Mouse (Mus musculus): Measurements from ENCODE around the gene Gna15. TPM values are rescaled to one million over a fixed set of nuclear protein-coding genes. Genes with fewer than 3 reads are reported as not detected.

Gna15 gene
- polyA plus RNA-seq, 1 experiment: 9.4 TPM

DNA sequence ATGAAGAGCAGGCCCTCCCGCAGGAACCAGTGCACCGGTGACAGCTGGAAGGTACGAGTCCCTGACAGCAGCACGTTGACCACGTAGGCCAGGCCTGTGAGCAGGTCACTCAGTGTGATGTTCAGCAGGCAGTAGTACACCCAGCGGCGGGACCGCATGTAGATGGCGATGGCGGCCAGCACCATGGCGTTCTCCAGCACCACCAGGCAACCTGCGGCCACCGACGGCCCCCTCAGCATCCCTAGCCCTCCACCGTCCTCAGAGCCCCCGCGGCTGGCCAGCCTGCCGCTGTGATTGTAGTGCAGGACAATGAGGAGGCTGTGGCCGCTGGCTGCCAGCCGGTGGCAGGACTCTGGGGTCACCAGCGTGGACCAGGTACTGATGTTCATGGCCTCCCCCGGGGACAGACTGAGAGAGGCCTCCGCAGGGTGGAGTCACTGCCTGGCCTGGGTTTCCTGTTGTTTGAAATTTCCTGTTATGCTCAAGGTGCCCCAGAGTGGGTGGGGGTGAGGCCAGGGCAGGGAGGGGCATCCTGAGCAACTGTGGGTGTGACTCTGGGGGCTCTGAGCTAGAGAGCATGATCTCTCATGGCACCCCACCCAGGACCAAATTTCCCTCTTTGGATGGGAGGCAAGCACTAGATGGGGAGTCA is 24.6 kb downstream of the Gna15 start:
- H3K27ac ChIP-seq (ENCODE audit: control insufficient read depth, insufficient read depth, low read depth, low read length, poor library complexity): peak overlapping the region; percentile 90
- 2% methylated on average over 23 of the region's 23 CpGs for WGBS
- peak overlapping the region; percentile 78 for H3K4me3 ChIP-seq (replicated peaks; ENCODE audit: control insufficient read depth, low read depth, low read length)
- H3K4me1 ChIP-seq (ENCODE audit: control insufficient read depth, insufficient read depth, low read length): peaks cover 1% of the 10 kb centered on the region; the same call in 1 of the 2 replicates
- peak; percentile 96; the same call in 1 of the 2 replicates for TF ChIP-seq POLR2A (IDR thresholded peaks at IDR 0.05; ENCODE audit: borderline replicate concordance, control insufficient read depth, low read depth, low read length)
- TF ChIP-seq CTCF (IDR thresholded peaks at IDR 0.05; ENCODE audit: control insufficient read depth, insufficient read depth, low read length): no peak

DNA sequence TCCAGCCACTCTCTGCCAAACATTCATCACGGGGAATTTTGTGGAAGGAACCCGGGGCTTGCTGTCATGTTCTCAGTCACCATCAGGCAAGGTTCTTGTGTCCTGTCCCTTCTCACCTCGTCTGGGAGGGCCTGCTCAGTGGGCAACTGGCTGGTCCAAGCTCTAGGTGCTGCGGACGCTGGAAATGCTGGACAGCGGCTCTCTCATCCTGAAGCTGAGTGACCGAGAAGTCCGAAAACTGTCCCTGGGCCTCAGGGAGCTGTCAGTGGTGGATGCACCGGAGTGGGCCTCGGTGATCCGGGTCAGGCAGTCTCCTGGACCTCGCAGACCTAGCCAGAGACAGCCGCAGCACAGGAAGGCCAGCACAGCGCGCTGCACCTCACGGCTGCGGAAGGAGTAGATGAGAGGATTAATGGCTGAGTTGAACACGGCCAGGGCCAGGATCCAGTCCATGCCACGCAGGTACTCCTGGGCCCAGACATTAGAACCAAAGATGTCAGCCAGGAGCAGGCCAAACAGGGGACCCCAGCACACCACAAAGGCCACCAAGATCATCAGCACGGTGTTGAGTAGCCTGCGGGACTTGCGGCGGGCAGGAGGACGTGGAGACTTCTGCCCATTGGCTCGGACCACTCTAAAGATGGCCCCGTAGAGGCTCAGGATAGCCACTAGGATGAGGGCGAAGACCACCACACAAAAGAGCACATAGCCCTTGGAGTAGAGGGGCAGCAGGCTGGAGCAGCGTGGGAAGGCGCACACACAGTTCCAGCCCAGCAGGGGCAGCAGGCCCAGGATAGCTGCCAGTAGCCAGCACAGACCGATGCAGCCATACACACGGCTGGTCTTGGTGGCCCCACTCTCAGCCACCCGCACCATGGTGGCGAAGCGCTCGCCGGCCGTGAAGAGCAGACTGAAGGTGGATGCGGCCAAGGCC is 25.4 kb downstream of the Gna15 start:
- Histone ChIP-seq H3K4me3 (replicated peaks; ENCODE audit: control insufficient read depth, low read depth, low read length) (peak overlapping the region; percentile 78), H3K27ac (ENCODE audit: control insufficient read depth, insufficient read depth, low read depth, low read length, poor library complexity) (peak overlapping the region; percentile 90), H3K4me1 (ENCODE audit: control insufficient read depth, insufficient read depth, low read length) (peaks cover 1% of the 10 kb centered on the region; the same call in 1 of the 2 replicates)
- WGBS: 4% methylated on average over 38 of the region's 38 CpGs
- 0 out of 2 replicates have a peak, but pooled peaks have one; percentile 23 for TF ChIP-seq CTCF (IDR thresholded peaks at IDR 0.05; ENCODE audit: control insufficient read depth, insufficient read depth, low read length)
- peak; percentile 50; the same call in 1 of the 2 replicates for TF ChIP-seq POLR2A (IDR thresholded peaks at IDR 0.05; ENCODE audit: borderline replicate concordance, control insufficient read depth, low read depth, low read length)

DNA sequence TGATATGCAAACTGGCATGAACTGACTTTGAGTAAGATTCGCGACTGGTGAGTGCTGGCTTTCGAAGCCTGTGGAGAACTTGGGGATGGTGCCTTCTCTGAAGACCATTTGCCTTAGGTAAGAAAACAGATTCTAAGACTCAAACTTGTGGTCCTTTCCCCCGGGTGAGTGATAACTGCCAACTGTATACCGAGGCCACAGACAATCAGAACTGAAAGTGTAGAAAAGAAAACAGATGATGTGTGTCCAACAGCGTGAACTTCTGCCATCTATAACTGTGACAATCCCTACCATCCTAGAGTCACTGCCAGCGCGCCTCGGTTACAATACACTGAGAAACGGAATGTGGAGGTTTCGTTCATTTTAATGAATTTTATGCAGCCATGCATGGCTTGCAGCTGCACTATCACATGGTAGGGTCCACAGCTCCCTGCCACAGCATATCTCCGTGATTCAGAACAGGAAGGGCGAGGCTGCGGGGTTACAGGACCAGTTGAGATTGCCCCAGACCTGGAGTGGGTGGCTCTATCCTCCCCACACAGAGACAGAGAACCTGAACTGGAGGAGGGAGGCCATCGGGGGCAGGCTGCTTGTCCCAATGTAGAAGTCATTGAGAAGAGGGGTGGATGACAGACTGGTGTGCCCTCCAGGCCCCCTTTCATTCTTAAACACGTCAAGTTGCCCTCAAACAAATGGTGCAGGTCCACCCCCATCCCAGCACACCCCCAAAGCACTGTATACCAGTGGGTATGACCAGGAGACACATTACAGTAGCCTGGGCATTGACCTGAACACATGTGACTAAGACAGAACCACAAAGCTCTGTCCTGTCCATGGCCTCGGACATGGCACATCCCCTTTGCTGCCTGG is 26.4 kb downstream of the Gna15 start:
- TF ChIP-seq CTCF (IDR thresholded peaks at IDR 0.05; ENCODE audit: control insufficient read depth, insufficient read depth, low read length) (no peak), POLR2A (IDR thresholded peaks at IDR 0.05; ENCODE audit: borderline replicate concordance, control insufficient read depth, low read depth, low read length) (peak; percentile 41; the same call in 1 of the 2 replicates)
- H3K27ac ChIP-seq (ENCODE audit: control insufficient read depth, insufficient read depth, low read depth, low read length, poor library complexity): peak overlapping the region; percentile 90
- H3K4me3 ChIP-seq (replicated peaks; ENCODE audit: control insufficient read depth, low read depth, low read length): peak overlapping the region; percentile 78
- WGBS: 2% methylated on average over 17 of the region's 17 CpGs
- no peaks in the 10 kb centered on the region; the same call in 1 of the 2 replicates for H3K4me1 ChIP-seq (ENCODE audit: control insufficient read depth, insufficient read depth, low read length)

DNA sequence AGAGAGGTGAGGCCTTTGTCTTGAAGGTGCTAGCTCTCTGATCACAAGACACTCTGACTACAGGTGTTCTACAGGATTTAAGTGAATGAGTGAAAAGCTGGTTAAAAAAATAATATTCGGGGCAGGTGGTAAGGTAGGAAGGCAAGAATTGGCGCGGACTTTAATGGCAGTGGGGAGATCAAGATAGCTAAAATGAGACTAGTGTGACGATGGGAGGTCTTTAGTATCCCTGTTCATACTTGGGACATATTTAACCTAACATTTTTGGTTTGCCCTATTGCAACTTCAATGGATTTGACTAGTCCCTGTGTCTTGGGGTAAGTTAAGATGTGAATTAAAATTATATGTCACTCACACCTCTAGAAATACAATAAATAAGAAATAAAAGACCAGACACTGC is 27.1 kb downstream of the Gna15 start:
- peak overlapping the region; percentile 78 for H3K4me3 ChIP-seq (replicated peaks; ENCODE audit: control insufficient read depth, low read depth, low read length)

DNA sequence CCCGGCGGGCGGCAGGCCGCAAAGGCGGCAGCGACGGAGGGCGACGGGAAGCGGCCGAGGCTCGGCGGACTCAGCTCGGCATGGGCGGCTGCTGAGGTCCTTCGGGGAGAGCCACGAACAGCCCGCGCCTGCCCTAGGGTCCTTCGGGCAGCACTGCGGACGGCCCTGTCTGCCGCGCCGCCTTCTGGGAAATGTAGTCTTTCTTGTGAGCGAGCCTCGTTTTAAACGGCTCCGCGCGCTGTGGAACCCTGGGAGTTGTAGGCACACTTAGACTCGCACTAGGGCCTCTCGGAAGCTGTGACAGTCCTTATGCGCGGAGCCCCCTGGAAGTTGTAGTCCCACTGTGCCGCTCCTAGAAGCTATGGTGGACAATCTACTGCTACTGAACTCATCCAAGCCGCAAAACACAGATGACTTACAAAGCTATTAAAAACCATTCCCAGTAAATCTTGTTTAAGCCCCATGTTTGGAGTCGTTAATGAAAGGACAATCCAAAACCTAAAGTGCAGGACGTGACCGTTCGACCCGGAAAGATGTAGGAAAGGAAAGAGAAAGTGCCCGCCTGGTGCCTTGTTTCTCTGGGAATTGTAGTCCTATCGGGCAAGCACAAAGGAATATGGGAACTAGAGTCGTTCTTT is 27.6 kb downstream of the Gna15 start, which contains the start of gene Ncln:
Ncln (minus strand) TSS at position 129 of the 638 bp plus-strand sequence.
- H3K4me1 ChIP-seq (ENCODE audit: control insufficient read depth, insufficient read depth, low read length): no peaks in the 10 kb centered on the region; the same call in 1 of the 2 replicates
- H3K4me3 ChIP-seq (replicated peaks; ENCODE audit: control insufficient read depth, low read depth, low read length): peak within 1 kb of the TSS; percentile 84
- TF ChIP-seq POLR2A (IDR thresholded peaks at IDR 0.05; ENCODE audit: borderline replicate concordance, control insufficient read depth, low read depth, low read length) (peak; percentile 63; the same call in 1 of the 2 replicates), CTCF (IDR thresholded peaks at IDR 0.05; ENCODE audit: control insufficient read depth, insufficient read depth, low read length) (no peak)
- WGBS: under 1% methylated on average over 45 of the region's 45 CpGs
- H3K27ac ChIP-seq (ENCODE audit: control insufficient read depth, insufficient read depth, low read depth, low read length, poor library complexity): peak within 1 kb of the TSS; percentile 90

More for the DNA sequence above, 27.1 kb downstream of the Gna15 start:
- TF ChIP-seq CTCF (IDR thresholded peaks at IDR 0.05; ENCODE audit: control insufficient read depth, insufficient read depth, low read length) (no peak), POLR2A (IDR thresholded peaks at IDR 0.05; ENCODE audit: borderline replicate concordance, control insufficient read depth, low read depth, low read length) (no peak)
- H3K27ac ChIP-seq (ENCODE audit: control insufficient read depth, insufficient read depth, low read depth, low read length, poor library complexity): peak overlapping the region; percentile 90; the same call in 1 of the 2 replicates
- H3K4me1 ChIP-seq (ENCODE audit: control insufficient read depth, insufficient read depth, low read length): no peaks in the 10 kb centered on the region; the same call in 1 of the 2 replicates
- WGBS: 3% methylated on average over 4 of the region's 4 CpGs

DNA sequence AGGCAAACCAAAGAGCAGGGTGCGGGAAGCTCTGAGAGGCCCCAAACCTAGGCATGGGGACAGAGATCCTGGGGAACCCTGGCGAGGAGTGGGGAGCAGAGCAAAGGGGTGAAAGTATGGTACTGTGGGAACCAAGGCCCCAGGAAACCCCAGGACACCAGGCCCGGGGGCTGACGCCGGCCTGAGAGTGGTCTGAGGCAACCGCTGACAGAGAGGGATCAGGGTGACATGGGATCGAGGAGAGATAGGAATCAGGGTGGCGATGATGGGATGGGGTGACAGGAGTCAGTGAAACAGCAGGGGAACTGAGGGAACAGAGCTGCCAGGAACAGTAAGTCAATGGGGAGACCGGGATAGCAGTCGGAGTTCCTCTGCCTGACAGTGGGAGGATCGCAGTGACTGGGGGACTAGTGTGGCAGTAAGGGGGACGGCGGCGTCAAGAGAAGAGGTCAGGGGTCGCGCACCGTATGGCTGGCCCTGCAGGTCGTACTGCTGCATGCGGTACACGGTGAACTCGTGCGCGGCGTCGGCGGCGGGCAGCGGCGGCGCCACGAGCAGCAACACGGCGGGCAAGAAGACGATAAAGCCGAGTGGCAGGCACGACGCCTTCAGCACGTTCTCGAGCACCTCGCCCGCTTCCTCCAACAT is 28.3 kb downstream of the Gna15 start:
- peak overlapping the region; percentile 84 for H3K4me3 ChIP-seq (replicated peaks; ENCODE audit: control insufficient read depth, low read depth, low read length)
- peak overlapping the region; percentile 55 for H3K27ac ChIP-seq (ENCODE audit: control insufficient read depth, insufficient read depth, low read depth, low read length, poor library complexity)
- WGBS: 1% methylated on average over 41 of the region's 41 CpGs
- no peaks in the 10 kb centered on the region; the same call in 1 of the 2 replicates for H3K4me1 ChIP-seq (ENCODE audit: control insufficient read depth, insufficient read depth, low read length)
- no peak for TF ChIP-seq CTCF (IDR thresholded peaks at IDR 0.05; ENCODE audit: control insufficient read depth, insufficient read depth, low read length)
- TF ChIP-seq POLR2A (IDR thresholded peaks at IDR 0.05; ENCODE audit: borderline replicate concordance, control insufficient read depth, low read depth, low read length): no peak

Measured in bone marrow, adult 2 months (tissue).